Mouse (Mus musculus): ENCODE results near the gene Mfsd4b1.

Gene Mfsd4b1

DNA sequence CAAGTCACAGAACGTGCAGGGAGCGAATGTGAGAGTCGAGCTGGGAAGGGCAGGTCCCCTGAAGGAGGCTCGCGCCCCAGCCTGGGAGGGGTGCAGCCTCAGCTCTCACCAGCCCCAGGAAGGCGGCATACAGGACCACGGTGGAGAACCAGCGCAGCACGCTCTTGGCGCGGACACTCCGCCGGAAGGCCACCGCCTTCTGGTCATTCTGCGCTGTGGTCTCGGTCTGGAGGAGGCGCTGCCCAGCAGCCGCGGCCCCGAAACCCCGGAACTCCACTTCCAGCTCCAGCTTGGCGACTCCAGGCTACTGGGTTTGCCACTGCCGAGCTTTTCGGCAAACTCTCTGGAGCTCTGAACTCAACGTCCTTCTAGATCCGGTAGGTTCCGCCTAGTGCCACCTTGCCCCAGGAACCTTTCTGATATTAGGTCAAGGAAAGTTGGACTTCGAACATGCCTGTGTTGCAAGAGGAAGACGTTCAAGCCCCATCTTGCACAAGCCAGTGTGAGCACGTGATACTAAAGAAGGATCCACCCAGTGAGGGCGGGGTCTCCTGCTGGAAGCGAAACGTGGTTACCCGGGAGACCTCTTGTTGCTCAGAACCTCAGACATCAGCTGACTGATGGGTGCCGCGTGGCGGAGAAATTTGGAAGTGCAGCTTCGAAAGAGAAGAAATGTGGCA, 65.2 kb downstream of the Mfsd4b1 start, which contains the start of gene Mfsd4b3:
Gene Mfsd4b3 (minus strand): TSS at position 393 of the 680 bp plus-strand sequence.
- peak; percentile 95 for DNase-seq (ENCODE audit: low spot score)

DNA sequence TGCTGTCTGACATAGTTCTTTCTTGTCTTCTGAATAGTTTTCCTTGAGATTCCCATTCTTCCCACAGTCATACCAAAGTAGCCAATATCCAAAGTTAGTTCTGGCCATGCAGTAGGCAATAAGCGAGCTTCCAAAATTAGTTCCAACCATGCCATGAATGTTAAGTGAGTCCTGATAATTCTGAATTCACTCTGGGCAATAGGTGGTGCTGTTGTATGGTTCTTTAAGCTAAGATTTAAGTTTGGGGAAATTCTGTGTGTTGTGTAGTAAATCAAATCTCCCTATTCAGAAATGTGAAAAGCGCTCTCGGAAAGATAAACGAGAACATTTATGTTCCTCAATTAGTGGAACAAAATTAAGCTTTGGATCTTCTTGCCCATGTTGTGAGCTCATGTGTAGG, 66.8 kb downstream of the Mfsd4b1 start:
- DNase-seq (ENCODE audit: low spot score): no peak

DNA sequence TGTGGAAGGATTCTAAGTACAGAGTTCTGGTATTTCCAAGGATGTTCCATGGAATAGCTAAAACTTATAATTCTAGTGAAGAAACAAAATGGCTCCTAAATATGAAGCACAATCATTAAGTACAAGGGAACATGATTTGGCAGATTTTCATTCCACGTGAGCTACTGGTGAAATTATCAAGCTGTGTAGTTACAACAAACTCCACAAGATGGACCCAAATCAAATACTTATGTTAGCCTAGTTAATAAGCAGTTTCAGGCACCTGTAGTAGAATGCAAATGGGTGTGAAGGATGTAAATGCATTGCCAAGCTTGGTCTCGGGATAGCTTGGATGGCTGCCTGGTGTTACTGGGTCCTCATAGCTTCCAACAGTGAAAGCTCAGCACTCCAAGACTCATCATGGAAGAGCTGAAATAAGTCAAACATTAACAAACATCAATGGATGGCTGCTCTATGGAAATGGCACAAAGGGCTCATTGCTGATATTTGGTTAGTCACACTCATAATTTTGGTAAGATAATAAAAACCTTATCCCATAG, 68.7 kb downstream of the Mfsd4b1 start:
- no peak for DNase-seq (ENCODE audit: low spot score)

DNA sequence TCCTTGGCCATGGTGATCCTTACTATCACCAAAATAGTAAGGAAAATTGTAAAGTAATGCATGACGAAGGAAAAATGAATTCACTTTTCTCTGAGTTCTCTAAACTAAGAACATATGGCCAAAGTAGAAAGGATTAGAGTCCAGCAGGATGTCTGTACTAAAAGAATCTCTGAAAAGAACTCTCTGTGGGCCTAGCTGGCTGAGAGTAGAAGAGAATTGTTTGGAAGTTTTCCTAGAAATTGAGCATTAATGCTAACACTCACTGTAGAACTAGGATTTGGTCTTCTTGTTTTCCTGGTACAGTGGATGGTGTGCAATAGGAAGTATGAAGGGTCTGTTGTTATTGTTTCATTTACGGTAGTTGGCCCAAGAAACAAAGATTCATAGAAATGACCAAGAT, 69.9 kb downstream of the Mfsd4b1 start:
- no peak for DNase-seq (ENCODE audit: low spot score)

Measured in T-cell, adult 2 months (primary cell).